Mouse (Mus musculus) olfactory bulb, adult 2 months (tissue): Measurements from ENCODE around the gene Rps6kb2.

Experiments
- CTCF ChIP-seq: fragments of 200-500 bp; IDR thresholded peaks from 2 replicates; pipeline ENCODE4 v1.5.1; 2012; ENCODE audit warnings: low read depth, mild to moderate bottlenecking, low read length, moderate library complexity; ENCODE audit not compliant: insufficient read depth
- POLR2A ChIP-seq: fragments of 200-500 bp; IDR thresholded peaks from 2 replicates; pipeline ENCODE4 v1.6.1; 2012; ENCODE audit warnings: mild to moderate bottlenecking, low read depth, low read length, moderate library complexity; ENCODE audit not compliant: insufficient read depth

DNA sequence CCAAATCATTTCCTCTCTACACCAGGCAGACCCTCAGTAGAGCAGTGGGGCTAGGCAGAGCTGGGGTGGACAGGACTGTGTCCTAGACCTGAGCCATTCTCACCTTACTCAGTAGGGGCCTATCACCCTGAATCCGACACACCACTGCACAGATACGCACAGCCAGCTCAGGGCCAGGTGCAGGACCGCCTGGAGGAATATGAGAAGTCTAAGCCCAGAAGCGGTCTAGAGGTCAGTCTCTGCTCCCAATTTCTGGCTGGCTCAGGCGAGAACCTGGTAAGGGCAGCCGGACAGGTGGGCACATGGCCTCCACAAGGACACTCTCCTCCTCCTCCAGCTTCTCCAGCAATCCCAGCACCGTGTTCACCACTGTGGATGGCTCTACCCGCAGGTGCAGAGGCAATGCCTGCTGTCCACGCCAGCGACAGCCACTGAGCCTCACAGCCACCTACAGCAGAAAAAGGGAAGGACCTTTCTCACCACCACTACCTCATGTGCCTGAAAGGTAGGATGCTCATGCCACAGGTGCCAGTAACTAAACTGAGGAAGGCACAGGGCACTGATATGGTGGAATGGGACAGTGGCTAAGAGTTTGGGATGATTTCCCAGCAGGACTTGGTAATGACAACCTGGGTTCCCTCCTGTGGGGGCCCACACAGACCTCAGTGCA is 7.7 kb upstream of the Rps6kb2 start:
- no peak for TF ChIP-seq POLR2A
- TF ChIP-seq CTCF = no peak
